Mouse (Mus musculus): ENCODE measurements around the gene Gm4871. TPM values are rescaled to one million over a fixed set of nuclear protein-coding genes. Genes with fewer than 3 reads are reported as not detected.
"Not testable (repeated sequence)": the region's sequence is repeated elsewhere in the genome, so short reads cannot be mapped to it uniquely, and the experiment has no call there.

The Gm4871 gene
- not detected in 2 replicates for polyA plus RNA-seq (2011; ENCODE audit: insufficient read depth, insufficient read length, low replicate concordance, missing spikeins)

GRCm38 (mm10) chr5:145032391-145032790 is at the start of gene Gm4871:
Gene Gm4871, minus strand, starts transcription at chr5:145032754.
- H3K27ac ChIP-seq (ENCODE audit: control insufficient read depth, insufficient read depth, low read depth, low read length, poor library complexity), result not testable (repeated sequence)

GRCm38 (mm10) chr5:145081866-145082613 is 49.5 kb upstream of the Gm4871 start:
- Histone ChIP-seq H3K27ac (ENCODE audit: control insufficient read depth, insufficient read depth, low read depth, low read length, poor library complexity) (no peak overlapping the region), H3K4me1 (ENCODE audit: control insufficient read depth, insufficient read depth, low read length) (no peaks in the 10 kb centered on the region; the same call in 1 of the 2 replicates), H3K4me3 (replicated peaks; ENCODE audit: control insufficient read depth, low read depth, low read length) (no peak overlapping the region)
- WGBS, result 80% methylated on average over 10 of the region's 10 CpGs
- TF ChIP-seq CTCF (IDR thresholded peaks at IDR 0.05; ENCODE audit: control insufficient read depth, insufficient read depth, low read length), result no peak
- TF ChIP-seq POLR2A (IDR thresholded peaks at IDR 0.05; ENCODE audit: borderline replicate concordance, control insufficient read depth, low read depth, low read length), result no peak

More at GRCm38 (mm10) chr5:145032391-145032790, at the start of gene Gm4871:
- H3K4me3 ChIP-seq (replicated peaks; ENCODE audit: control insufficient read depth, low read depth, low read length); H3K4me1 ChIP-seq (ENCODE audit: control insufficient read depth, insufficient read depth, low read length): not testable (repeated sequence)
- 60% methylated on average over 5 of the region's 5 CpGs for WGBS

- Histone ChIP-seq H3K27ac (ENCODE audit: control insufficient read depth, insufficient read depth, low read depth, low read length, poor library complexity) (no peak overlapping the region), H3K4me1 (ENCODE audit: control insufficient read depth, insufficient read depth, low read length) (no peaks in the 10 kb centered on the region), H3K4me3 (replicated peaks; ENCODE audit: control insufficient read depth, low read depth, low read length) (no peak overlapping the region)
- WGBS, result 36% methylated on average over 3 of the region's 3 CpGs
- TF ChIP-seq POLR2A (IDR thresholded peaks at IDR 0.05; ENCODE audit: borderline replicate concordance, control insufficient read depth, low read depth, low read length) (no peak), CTCF (IDR thresholded peaks at IDR 0.05; ENCODE audit: control insufficient read depth, insufficient read depth, low read length) (no peak)
These were observed 42.5 kb upstream of the Gm4871 start for GRCm38 (mm10) chr5:145075081-145075480.

DNA sequence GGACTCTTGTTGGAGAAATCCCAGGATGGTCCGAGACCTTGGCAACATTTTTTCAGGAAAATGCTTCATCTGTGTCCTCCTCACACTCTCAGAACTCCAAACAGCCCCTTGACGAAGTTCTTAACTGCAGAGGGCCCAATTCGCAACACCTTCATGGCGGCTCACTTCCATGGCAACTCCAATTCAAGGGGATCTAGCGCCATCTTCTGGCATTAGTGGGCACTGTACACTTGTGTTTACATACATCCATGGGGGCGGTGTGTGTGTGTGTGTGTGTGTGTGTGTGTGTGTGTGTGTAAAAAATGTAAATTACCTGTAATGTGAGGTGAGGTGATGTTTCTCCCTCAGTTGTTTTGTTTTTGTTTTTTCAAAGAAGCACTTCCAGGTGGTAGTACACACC is 38.8 kb upstream of the Gm4871 start:
- Histone ChIP-seq H3K27ac (ENCODE audit: control insufficient read depth, insufficient read depth, low read depth, low read length, poor library complexity) (no peak overlapping the region; the same call in 1 of the 2 replicates), H3K4me1 (ENCODE audit: control insufficient read depth, insufficient read depth, low read length) (no peaks in the 10 kb centered on the region), H3K4me3 (replicated peaks; ENCODE audit: control insufficient read depth, low read depth, low read length) (no peak overlapping the region)
- TF ChIP-seq POLR2A (IDR thresholded peaks at IDR 0.05; ENCODE audit: borderline replicate concordance, control insufficient read depth, low read depth, low read length), result no peak
- TF ChIP-seq CTCF (IDR thresholded peaks at IDR 0.05; ENCODE audit: control insufficient read depth, insufficient read depth, low read length), result peak; percentile 32; the same call in 1 of the 2 replicates
- 69% methylated on average over 6 of the region's 6 CpGs for WGBS

DNA sequence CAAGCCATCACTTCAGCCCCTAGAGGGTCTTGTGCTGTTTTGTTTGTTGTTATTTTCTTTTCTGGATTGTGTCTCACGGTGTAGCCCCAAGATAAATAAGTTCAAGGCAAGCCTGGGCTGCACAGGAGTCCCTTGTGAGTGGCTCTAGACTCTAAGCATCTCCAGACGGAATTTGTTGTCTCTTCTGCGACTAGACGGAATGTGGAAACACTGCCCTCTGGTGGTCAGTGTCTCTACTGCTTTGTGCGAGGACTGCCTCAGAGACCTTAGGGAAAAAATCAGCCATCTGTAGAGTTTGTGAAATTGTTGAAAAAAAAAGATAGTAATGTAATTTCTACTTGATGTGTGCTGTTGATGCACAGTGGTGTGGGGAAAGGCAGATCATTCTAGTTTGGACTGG is 37.2 kb upstream of the Gm4871 start:
- Histone ChIP-seq H3K27ac (ENCODE audit: control insufficient read depth, insufficient read depth, low read depth, low read length, poor library complexity) (no peak overlapping the region), H3K4me3 (replicated peaks; ENCODE audit: control insufficient read depth, low read depth, low read length) (no peak overlapping the region), H3K4me1 (ENCODE audit: control insufficient read depth, insufficient read depth, low read length) (no peaks in the 10 kb centered on the region)
- TF ChIP-seq CTCF (IDR thresholded peaks at IDR 0.05; ENCODE audit: control insufficient read depth, insufficient read depth, low read length), result peak; percentile 78
- no peak for TF ChIP-seq POLR2A (IDR thresholded peaks at IDR 0.05; ENCODE audit: borderline replicate concordance, control insufficient read depth, low read depth, low read length)
- 2% methylated on average over 5 of the region's 5 CpGs for WGBS

- 52% methylated on average over 3 of the region's 3 CpGs for WGBS
- Histone ChIP-seq H3K4me1 (ENCODE audit: control insufficient read depth, insufficient read depth, low read length) (no peaks in the 10 kb centered on the region), H3K4me3 (replicated peaks; ENCODE audit: control insufficient read depth, low read depth, low read length) (no peak overlapping the region), H3K27ac (ENCODE audit: control insufficient read depth, insufficient read depth, low read depth, low read length, poor library complexity) (no peak overlapping the region)
- no peak for TF ChIP-seq CTCF (IDR thresholded peaks at IDR 0.05; ENCODE audit: control insufficient read depth, insufficient read depth, low read length)
- TF ChIP-seq POLR2A (IDR thresholded peaks at IDR 0.05; ENCODE audit: borderline replicate concordance, control insufficient read depth, low read depth, low read length), result no peak
These were observed 36.3 kb upstream of the Gm4871 start for GRCm38 (mm10) chr5:145068863-145069262.

- Histone ChIP-seq H3K4me1 (ENCODE audit: control insufficient read depth, insufficient read depth, low read length) (no peaks in the 10 kb centered on the region), H3K4me3 (replicated peaks; ENCODE audit: control insufficient read depth, low read depth, low read length) (no peak overlapping the region), H3K27ac (ENCODE audit: control insufficient read depth, insufficient read depth, low read depth, low read length, poor library complexity) (no peak overlapping the region)
- TF ChIP-seq CTCF (IDR thresholded peaks at IDR 0.05; ENCODE audit: control insufficient read depth, insufficient read depth, low read length), result no peak
- no peak for TF ChIP-seq POLR2A (IDR thresholded peaks at IDR 0.05; ENCODE audit: borderline replicate concordance, control insufficient read depth, low read depth, low read length)
- WGBS, result 77% methylated on average over 1 of the region's 1 CpGs
These were observed 32.3 kb upstream of the Gm4871 start for GRCm38 (mm10) chr5:145064765-145065340.

DNA sequence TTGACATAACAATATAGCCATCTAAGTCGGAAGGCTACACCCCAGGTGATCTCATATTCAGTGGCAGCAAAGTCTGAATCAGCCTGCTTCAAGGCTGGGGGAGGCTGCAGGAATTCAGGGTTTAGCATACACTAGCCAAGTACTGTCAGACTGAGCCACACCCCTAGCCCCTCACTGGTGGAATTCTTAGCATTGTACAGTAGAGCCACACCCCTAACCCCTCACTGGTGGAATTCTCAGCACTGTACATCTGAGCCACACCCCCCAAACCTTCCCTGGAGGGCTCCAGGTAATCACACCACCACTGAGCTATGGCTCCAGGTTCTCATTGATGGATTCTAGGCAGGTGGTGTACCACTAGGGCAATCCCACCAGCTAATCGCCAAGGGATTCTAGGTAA is 27.0 kb upstream of the Gm4871 start:
- no peak for TF ChIP-seq CTCF (IDR thresholded peaks at IDR 0.05; ENCODE audit: control insufficient read depth, insufficient read depth, low read length)
- no peak for TF ChIP-seq POLR2A (IDR thresholded peaks at IDR 0.05; ENCODE audit: borderline replicate concordance, control insufficient read depth, low read depth, low read length)
- Histone ChIP-seq H3K4me1 (ENCODE audit: control insufficient read depth, insufficient read depth, low read length) (no peaks in the 10 kb centered on the region), H3K27ac (ENCODE audit: control insufficient read depth, insufficient read depth, low read depth, low read length, poor library complexity) (no peak overlapping the region), H3K4me3 (replicated peaks; ENCODE audit: control insufficient read depth, low read depth, low read length) (no peak overlapping the region)
- WGBS, result 76% methylated on average over 2 of the region's 2 CpGs

All from bone marrow, adult 2 months (tissue).